17 mouse cellular contexts compared by ENCODE assay signal in genomic region chr2:33868322-33868721, GRCm38 (mm10). TPM values are rescaled to one million over a fixed set of nuclear protein-coding genes. Genes with fewer than 3 reads are reported as not detected.
DNase-seq lines count a peak whose midpoint lies in the region; ATAC-seq and TF ChIP-seq lines count a peak whose summit lies in the region.
"Had no signal": no experiment of that assay in that cellular context is flagged by ENCODE, and none has a peak within 500 bp of the region (broad histone marks: within the 10 kb centered on the region; RNA-seq: fewer than 3 reads in every experiment).

No protein-coding gene starts in this region.

- TF ChIP-seq CTCF in liver, postnatal 0 days (IDR thresholded peaks at IDR 0.05; ENCODE audit: low read depth), result no peak
- TF ChIP-seq CTCF in cerebellum, adult 2 months (IDR thresholded peaks at IDR 0.05; ENCODE audit: borderline replicate concordance, insufficient read depth, low read depth, low read length), result no peak
- no peak for TF ChIP-seq CTCF in lung, adult 2 months (IDR thresholded peaks at IDR 0.05; ENCODE audit: insufficient read depth, low read length)

- WGBS in forebrain, embryonic 15.5 days, result 91% methylated on average over 4 of the region's 4 CpGs
- 93% methylated on average over 4 of the region's 4 CpGs for WGBS in forebrain, embryonic 14.5 days
- WGBS in lung, embryonic 15.5 days, result 83% methylated on average over 4 of the region's 4 CpGs
- 56% methylated on average over 4 of the region's 4 CpGs for WGBS in liver, postnatal 0 days (ENCODE audit: insufficient replicate concordance)
- 86% methylated on average over 4 of the region's 4 CpGs for WGBS in cerebellum, adult 2 months
- 83% methylated on average over 4 of the region's 4 CpGs for WGBS in lung, adult 2 months

- H3K9ac ChIP-seq in forebrain, embryonic 15.5 days (replicated peaks), result no peak overlapping the region
- no peak overlapping the region; the same call in 1 of the 2 replicates for H3K9ac ChIP-seq in forebrain, embryonic 14.5 days (ENCODE audit: low read length)
- H3K9ac ChIP-seq in lung, embryonic 15.5 days, result no peak overlapping the region
- H3K9ac ChIP-seq in liver, postnatal 0 days (replicated peaks), result no peak overlapping the region
- H3K9ac ChIP-seq: embryonic facial prominence, embryonic 12.5 days; limb, embryonic 13.5 days; midbrain, embryonic 13.5 days had no signal

- no peaks in the 10 kb centered on the region for H3K9me3 ChIP-seq in forebrain, embryonic 15.5 days
- H3K9me3 ChIP-seq in forebrain, embryonic 14.5 days (replicated peaks; ENCODE audit: control insufficient read depth, low read length), result no peaks in the 10 kb centered on the region
- no peaks in the 10 kb centered on the region for H3K9me3 ChIP-seq in lung, embryonic 15.5 days
- no peaks in the 10 kb centered on the region for H3K9me3 ChIP-seq in liver, postnatal 0 days (ENCODE audit: low read length)
- H3K9me3 ChIP-seq: embryonic facial prominence, embryonic 12.5 days; midbrain, embryonic 13.5 days had no signal

- 0 out of 2 replicates have a peak overlapping the region, but pooled peaks have one; percentile 3 for H3K27ac ChIP-seq in forebrain, embryonic 15.5 days (replicated peaks)
- H3K27ac ChIP-seq in forebrain, embryonic 14.5 days (ENCODE audit: low read depth, low read length), result no peak overlapping the region; the same call in 1 of the 2 replicates
- H3K27ac ChIP-seq in lung, embryonic 15.5 days, result 0 out of 2 replicates have a peak overlapping the region, but pooled peaks have one; percentile 82
- peak overlapping the region; percentile 62 for H3K27ac ChIP-seq in liver, postnatal 0 days (ENCODE audit: low read depth)
- no peak overlapping the region for H3K27ac ChIP-seq in cerebellum, adult 2 months (ENCODE audit: insufficient read depth, low read length)
- H3K27ac ChIP-seq: embryonic facial prominence, embryonic 12.5 days; heart, adult 2 months; limb, embryonic 13.5 days; midbrain, embryonic 13.5 days had no signal

- no peak overlapping the region for H3K4me3 ChIP-seq in forebrain, embryonic 15.5 days
- H3K4me3 ChIP-seq in forebrain, embryonic 14.5 days (ENCODE audit: low read depth, low read length), result no peak overlapping the region
- no peak overlapping the region for H3K4me3 ChIP-seq in lung, embryonic 15.5 days
- no peak overlapping the region for H3K4me3 ChIP-seq in liver, postnatal 0 days (ENCODE audit: low read depth, low read length)
- H3K4me3 ChIP-seq in cerebellum, adult 2 months (replicated peaks; ENCODE audit: insufficient read depth, low read depth, low read length), result no peak overlapping the region
- H3K4me3 ChIP-seq in lung, adult 2 months (replicated peaks; ENCODE audit: extremely low read depth, low read depth, low read length), result no peak overlapping the region
- H3K4me3 ChIP-seq: embryonic facial prominence, embryonic 12.5 days; heart, adult 2 months; limb, embryonic 13.5 days; midbrain, embryonic 13.5 days had no signal

- no peak overlapping the region for H3K4me2 ChIP-seq in forebrain, embryonic 15.5 days (replicated peaks)
- no peak overlapping the region for H3K4me2 ChIP-seq in forebrain, embryonic 14.5 days (ENCODE audit: low read length)
- no peak overlapping the region for H3K4me2 ChIP-seq in lung, embryonic 15.5 days
- H3K4me2 ChIP-seq in liver, postnatal 0 days (ENCODE audit: low read depth, low read length), result no peak overlapping the region
- H3K4me2 ChIP-seq: embryonic facial prominence, embryonic 12.5 days; limb, embryonic 13.5 days; midbrain, embryonic 13.5 days had no signal

- peak; percentile 45; the same call in 1 of the 2 replicates for TF ChIP-seq EP300 in liver, postnatal 0 days (IDR thresholded peaks at IDR 0.05; ENCODE audit: low read depth)

- DNase-seq in forebrain, embryonic 14.5 days (ENCODE audit: low spot score), result no peak
- DNase-seq in lung, postnatal 25 days (ENCODE audit: low spot score), result no peak
- no peak for DNase-seq in liver, postnatal 0 days
- DNase-seq in cerebellum, adult 2 months, result no peak
- DNase-seq in lung, adult 2 months, result no peak
- DNase-seq: adrenal gland, adult 2 months; cerebellum, adult 11 months; cerebellum, postnatal 25 days; gastrocnemius, postnatal 10 days; heart, adult 2 months; lung, postnatal 36 days had no signal

- no peaks in the 10 kb centered on the region for H3K27me3 ChIP-seq in forebrain, embryonic 15.5 days
- H3K27me3 ChIP-seq in forebrain, embryonic 14.5 days (replicated peaks; ENCODE audit: control insufficient read depth, insufficient read depth, low read length), result no peaks in the 10 kb centered on the region
- no peaks in the 10 kb centered on the region for H3K27me3 ChIP-seq in lung, embryonic 15.5 days
- H3K27me3 ChIP-seq in liver, postnatal 0 days (ENCODE audit: insufficient read depth, low read length), result no peaks in the 10 kb centered on the region
- no peaks in the 10 kb centered on the region for H3K27me3 ChIP-seq in cerebellum, adult 2 months (ENCODE audit: control insufficient read depth, insufficient read depth, low read length)
- H3K27me3 ChIP-seq: embryonic facial prominence, embryonic 12.5 days; limb, embryonic 13.5 days; midbrain, embryonic 13.5 days had no signal

- ATAC-seq in forebrain, embryonic 15.5 days (replicated peaks), result no peak
- no peak for ATAC-seq in forebrain, embryonic 14.5 days
- ATAC-seq in lung, embryonic 15.5 days (ENCODE audit: borderline replicate concordance, extremely low read depth, low FRiP score, low TSS enrichment), result no peak
- ATAC-seq in common myeloid progenitor, adult 5-6 weeks (replicated peaks; ENCODE audit: low read depth, poor library complexity, severe bottlenecking), result peak; percentile 31
- ATAC-seq in liver, postnatal 0 days, result no peak
- ATAC-seq: midbrain, embryonic 13.5 days had no signal

- TF ChIP-seq POLR2A in cerebellum, adult 2 months (IDR thresholded peaks at IDR 0.05; ENCODE audit: borderline replicate concordance, insufficient read depth, low read length), result no peak
- TF ChIP-seq POLR2A in lung, adult 2 months (IDR thresholded peaks at IDR 0.05; ENCODE audit: borderline replicate concordance, extremely low read depth, low read depth, low read length), result no peak

- peaks cover 8% of the 10 kb centered on the region; the same call in 1 of the 2 replicates for H3K4me1 ChIP-seq in forebrain, embryonic 15.5 days
- no peaks in the 10 kb centered on the region for H3K4me1 ChIP-seq in forebrain, embryonic 14.5 days (ENCODE audit: control insufficient read depth, insufficient read depth, low read length)
- H3K4me1 ChIP-seq in lung, embryonic 15.5 days, result peaks cover 46% of the 10 kb centered on the region
- H3K4me1 ChIP-seq in liver, postnatal 0 days (ENCODE audit: insufficient read depth), result peaks cover 36% of the 10 kb centered on the region
- peaks cover 9% of the 10 kb centered on the region for H3K4me1 ChIP-seq in cerebellum, adult 2 months (ENCODE audit: control insufficient read depth, insufficient read depth, low read length)
- H3K4me1 ChIP-seq in lung, adult 2 months (ENCODE audit: control insufficient read depth, insufficient read depth, low read length), result peaks cover 41% of the 10 kb centered on the region

- H3K36me3 ChIP-seq in forebrain, embryonic 15.5 days, result peaks cover 29% of the 10 kb centered on the region
- peaks cover 44% of the 10 kb centered on the region for H3K36me3 ChIP-seq in forebrain, embryonic 14.5 days (ENCODE audit: control insufficient read depth, insufficient read depth, low read length)
- peaks cover 12% of the 10 kb centered on the region for H3K36me3 ChIP-seq in lung, embryonic 15.5 days
- peaks cover 3% of the 10 kb centered on the region; the same call in 1 of the 2 replicates for H3K36me3 ChIP-seq in liver, postnatal 0 days (replicated peaks; ENCODE audit: insufficient read depth, low read length)

RNA-seq across cellular contexts. Expression of gene Mvb12b, which starts 19.4 kb away (rescaled TPM):
- 75.9 and 85.8 TPM in 2 replicates for polyA plus RNA-seq in forebrain, embryonic 15.5 days (2015; fragmentation: Nextera tagmentation; extraction: Ambion mirVana)
- polyA plus RNA-seq in forebrain, embryonic 14.5 days (2014; fragmentation: Nextera tagmentation; extraction: Ambion mirVana), result 49.5 and 52.2 TPM in 2 replicates
- polyA plus RNA-seq in lung, embryonic 15.5 days (2015; fragmentation: Nextera tagmentation; extraction: Ambion mirVana), result 21.8 and 22.8 TPM in 2 replicates
- total RNA-seq in common myeloid progenitor, adult 5-6 weeks (2017), result 19.5 and 25.3 TPM in 2 replicates
- 7.8 and 8.1 TPM in 2 replicates for polyA plus RNA-seq in liver, postnatal 0 days (2015; fragmentation: Nextera tagmentation; extraction: Ambion mirVana)
- 68.4 and 70.8 TPM in 2 replicates for polyA plus RNA-seq in cerebellum, adult 2 months (2012; rRNA removed)
- 47.0 and 49.9 TPM in 2 replicates for polyA plus RNA-seq in lung, adult 2 months (2012; rRNA removed)

Comparison
In these comparisons a context has a peak if more than half of its experiments do, and no peak if none do; other contexts are left out.
1. H3K27ac ChIP-seq: peak in forebrain, embryonic 15.5 days (single experiment), lung, embryonic 15.5 days (single experiment) and liver, postnatal 0 days (single experiment); none in forebrain, embryonic 14.5 days (single experiment) and cerebellum, adult 2 months (single experiment).